Mouse (Mus musculus): Measurements from ENCODE around the gene Hgd.

GRCm38 (mm10) chr16:37644486-37644885 lies 64.5 kb downstream of the Hgd start:
- TF ChIP-seq CTCF (IDR thresholded peaks at IDR 0.05) = no peak
- no peak for TF ChIP-seq EP300 (IDR thresholded peaks at IDR 0.05)
